Mouse (Mus musculus): ENCODE measurements around the gene Ctso.
A peak's percentile ranks its signal among the peaks of the same experiment; 100 is the strongest.

Gene Ctso

DNA sequence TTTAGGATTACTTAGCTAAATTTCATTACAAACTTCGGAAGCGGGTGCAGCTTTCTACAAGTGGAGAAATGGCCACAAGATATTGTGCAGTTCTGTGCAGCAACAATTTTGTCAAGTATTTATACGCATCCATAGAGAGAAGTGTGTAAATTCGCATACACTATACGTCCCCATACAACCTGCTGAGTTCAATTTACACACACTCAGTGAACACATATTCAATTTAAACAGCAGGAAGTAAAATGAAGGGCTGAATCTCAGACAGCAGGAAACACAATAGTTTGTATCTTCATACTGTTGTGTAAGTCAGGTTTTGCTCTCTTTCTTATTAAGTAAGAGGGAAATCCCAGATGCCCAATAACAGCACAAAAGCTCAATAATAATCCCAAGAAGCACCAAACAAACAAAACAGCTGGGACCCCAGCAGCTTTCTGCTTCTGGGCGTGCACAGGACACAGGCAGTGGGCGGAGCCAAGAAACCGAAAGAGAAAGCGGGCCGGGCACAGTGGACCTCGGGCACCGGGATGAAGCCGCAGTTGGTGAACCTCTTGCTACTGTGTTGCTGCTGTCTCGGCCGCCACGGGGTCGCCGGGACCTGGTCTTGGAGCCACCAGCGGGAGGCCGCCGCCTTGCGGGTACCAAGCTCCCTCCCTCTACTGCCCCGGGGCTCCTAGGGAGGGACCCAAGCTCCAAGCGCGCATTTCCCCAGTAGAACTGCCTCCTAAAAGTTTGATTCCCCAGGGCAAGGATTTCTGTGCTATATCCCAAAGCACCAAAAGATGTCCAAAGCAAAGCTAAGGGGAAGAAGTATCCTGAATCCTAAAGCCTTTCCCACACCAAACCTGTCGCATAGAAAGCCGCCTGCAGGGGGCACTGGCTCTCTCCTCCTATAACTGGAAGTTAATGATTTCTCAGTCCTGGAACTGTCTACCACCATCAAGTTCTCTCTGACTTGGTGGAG is at the start of gene Ctso:
Ctso (plus strand) TSS at position 461 of the 961 bp plus-strand sequence.
- peak; percentile 90 for DNase-seq

DNA sequence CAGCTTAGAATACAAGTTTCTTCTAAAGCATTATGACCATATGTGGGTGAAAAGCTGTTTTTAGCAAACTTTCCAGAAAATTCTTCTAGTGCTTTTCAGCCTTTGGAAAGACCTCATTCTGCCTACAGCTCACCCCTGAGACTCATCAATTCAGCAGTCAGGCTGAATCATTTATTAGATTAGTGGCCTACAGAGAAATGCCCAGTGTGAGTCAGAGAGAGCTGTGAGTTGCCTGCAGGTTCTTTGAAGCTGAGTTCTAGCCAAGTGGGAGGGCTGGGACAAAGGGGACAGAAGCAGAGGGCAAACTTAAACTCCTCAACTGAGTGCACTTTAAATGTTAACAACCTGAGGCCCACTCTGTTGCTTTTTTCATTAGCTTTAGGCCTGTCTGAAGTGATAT is 48.5 kb upstream of the Ctso start:
- no peak for DNase-seq

DNA sequence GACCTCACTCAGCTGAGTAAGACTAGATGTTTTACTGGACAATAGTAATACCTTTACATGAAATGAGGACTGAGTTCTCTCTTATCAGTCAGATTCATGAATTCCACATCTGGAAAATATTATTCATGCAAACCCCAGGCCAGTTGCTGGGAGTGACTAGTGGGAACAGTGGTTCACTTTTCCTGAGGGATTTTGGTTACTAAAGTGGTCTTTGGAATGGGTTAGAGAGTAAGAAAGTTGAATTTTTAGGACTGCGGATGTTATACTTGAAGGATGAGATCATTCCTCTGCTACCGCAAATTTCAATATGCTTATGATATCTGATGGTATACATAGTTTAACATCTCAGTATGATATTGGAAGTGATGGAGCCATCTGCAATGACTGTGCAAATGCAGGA is 46.8 kb upstream of the Ctso start:
- DNase-seq = no peak

DNA sequence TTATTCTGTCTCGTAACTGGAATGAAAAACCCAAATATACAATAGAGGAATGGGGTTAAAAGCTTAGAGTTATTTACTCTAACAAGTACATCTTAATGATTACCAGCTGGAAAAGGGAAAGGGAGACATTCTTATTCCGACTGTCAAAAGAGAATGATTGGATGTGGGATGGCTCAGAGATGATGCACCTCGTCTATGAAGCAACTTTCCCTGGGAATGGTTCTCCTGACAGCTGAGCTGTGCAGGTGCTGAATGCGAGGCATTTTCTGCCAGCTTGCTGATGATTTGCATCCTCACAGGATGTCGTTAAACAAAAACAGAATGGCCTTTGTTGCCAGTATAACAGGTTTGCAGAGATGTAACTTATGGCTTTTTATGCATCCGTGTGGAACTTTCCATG is 43.3 kb upstream of the Ctso start:
- DNase-seq = no peak

DNA sequence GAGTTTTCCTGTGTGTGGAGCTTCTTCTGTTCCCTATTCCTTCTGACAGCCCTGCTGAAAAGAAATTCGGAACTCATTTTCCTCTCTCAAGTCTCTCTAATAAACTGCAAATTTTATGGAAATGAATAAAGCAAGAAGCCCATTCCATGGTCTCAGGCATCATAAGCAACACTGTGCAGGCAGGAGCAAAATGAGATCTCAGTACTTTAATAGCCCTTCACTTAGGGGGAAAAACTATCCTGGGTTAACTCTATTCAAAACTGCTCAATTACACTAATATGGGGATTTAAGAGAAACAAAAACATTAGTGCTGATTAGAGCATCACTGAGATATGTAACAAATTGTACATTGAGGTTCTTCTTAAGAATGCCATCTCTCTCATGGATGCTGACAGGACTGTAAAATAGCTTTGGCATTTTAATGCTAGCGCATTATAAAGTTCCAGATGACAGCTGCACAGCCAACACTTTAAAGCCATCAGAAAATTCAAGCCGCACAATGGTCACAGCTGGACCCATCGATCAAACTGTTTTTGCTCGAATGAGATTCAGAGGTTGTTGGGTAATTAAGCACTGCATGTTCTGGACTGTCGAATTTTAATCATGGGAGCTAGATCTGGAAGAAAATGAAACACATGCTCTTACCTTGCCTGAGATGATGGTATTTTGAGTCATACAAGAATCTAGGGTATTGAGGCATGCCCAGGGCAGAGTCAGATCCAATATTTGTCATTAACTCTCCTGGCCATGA is 21.9 kb upstream of the Ctso start:
- DNase-seq = no peak

DNA sequence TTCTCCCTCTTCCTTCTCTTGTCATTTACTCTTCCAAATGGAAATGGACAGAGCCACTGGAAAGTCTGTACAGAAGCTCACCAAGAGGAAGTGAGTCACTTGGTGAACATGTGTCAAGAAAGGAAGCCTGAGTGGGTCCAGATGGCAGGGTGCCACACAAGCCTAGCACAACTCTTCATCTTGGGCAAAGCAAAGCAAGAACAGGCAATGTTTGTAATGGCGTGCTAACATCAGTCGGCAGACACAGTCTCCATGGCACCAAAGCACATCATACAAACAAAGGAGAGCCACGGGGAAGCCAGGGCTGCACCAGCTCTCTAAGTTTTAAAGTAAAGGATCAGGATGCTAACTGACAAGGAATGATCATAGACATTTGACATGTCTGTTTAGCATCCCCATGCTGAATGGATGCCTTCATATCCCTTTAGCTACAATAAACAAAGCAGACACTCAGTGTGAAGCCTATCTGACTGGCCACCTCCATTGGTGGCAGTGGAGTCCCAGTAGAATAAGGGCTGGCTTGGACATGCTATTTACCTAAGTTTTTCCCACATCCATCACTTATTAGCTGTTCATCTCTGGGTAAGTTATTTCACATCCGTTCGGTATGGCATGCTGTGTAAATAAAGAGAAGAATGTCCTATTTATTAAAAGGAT is 16.2 kb upstream of the Ctso start:
- no peak for DNase-seq

DNA sequence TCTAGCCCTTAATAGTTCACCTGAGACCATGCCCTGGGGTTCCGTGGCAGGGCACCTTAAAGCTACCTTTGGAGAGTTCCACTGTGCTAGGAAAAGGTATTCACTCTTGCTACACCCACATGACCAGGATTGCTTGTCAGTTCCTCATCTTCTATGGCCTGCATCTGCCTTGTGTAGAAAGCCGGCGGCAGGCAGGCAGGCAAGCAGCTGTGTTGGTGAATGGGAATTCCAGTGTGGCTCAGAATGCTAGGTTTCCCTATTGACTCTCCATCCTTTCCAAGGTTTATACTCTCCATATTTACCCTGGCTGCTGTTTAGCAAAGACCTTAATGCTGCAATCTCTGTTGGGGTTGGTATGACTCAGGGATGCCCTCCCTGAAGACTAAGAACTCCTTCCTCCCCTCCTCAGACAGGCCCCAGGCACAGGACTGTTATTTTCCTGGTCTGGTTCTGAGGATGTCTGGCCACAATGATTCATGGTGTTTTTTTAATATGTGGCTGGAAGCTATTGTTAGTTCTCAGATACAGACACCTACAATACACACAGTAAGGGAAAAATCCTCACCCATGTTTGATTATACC is 15.0 kb upstream of the Ctso start:
- DNase-seq = no peak

DNA sequence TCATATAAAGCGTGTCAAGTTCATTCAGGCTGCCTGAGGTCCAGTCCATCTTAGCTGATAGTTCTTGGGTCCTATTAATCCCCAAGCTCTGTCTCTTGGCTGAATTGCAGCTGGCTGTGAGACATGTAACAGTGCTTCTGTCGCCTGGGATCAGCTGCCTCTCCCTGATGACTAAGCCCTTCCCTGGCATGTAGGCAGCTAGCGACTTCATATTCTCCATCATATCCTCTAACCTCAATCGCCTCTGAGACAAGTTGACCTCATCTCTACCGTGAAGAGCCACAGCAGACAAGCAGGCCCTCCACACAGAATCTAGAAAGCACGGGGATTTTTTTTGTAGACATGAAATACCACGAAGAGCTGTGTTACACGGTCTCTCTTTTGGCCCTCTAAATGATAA is 14.2 kb upstream of the Ctso start:
- no peak for DNase-seq

DNA sequence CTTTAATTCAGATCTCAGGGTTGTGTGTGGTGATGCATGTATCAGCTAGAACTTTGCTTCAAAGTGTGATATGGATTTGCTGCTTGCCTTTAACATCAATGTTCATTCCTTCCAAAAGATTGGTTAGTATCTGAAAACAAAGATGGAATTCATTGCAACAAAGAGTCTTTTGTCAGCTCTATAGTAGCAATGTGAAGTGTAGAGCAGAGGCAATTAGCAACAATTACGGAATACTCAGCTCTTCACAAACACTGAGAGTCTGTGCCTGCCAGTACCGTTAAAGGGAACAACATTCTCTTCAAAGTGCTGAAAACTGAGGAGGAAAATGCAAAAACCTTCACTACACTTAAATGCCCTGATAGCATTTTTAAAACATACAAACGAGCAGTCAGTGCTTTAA is 12.7 kb upstream of the Ctso start:
- DNase-seq = no peak

DNA sequence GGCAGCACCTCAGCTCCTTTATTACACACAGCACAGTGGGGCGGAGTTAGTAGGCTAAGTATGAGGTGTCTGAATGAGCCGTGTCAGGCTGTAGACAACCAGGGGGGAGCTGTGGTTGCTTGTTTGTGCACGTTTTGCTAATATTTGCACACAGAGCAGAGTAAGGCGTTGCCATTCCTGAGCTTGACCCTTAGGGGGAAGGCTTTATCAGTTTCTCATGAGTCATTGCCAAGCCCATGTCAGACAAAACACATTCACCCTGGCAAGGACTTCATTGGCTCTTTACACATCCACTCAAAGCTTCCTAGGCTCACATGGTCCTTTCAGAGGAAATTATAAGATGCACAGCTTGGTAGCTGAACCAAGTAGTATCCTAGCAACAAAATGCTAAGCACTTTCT is 9.5 kb upstream of the Ctso start:
- no peak for DNase-seq

DNA sequence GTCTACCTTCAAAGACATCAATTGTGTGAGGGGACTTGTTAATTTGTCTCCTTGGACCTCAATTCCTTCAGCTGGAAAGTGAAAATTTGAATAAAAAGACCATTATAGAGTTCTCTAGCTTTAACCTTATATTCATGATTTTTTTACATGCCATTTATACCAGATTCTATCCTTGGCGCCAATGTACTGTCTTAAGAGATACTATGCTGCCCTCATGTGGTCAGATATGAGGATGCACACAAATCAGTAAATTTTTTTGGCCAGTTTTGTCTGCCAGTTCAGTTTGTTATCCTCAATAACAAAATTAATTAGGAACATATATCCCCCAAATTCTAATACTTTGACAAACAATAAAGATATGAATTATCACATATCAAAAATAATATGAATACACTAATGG is 7.5 kb upstream of the Ctso start:
- peak; percentile 44 for DNase-seq

DNA sequence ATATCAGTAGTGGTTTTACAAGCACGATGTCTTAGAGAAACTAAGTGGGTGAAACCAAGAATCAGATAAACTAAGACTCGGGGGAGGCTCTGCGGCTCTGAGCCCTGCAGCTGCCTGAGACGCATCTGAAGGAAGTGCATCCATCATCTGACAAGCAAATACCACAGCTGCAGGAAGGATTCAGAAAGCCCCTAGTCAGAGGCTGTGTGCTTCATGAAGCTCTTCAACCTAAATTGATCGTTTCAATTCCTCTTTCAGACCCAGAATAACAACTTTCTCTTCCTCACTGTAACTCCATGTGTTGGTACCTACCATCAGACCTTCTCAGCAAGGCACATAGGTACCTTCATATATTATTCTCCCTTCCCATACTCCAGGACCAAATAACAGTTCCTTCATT is 6.5 kb upstream of the Ctso start:
- no peak for DNase-seq

DNA sequence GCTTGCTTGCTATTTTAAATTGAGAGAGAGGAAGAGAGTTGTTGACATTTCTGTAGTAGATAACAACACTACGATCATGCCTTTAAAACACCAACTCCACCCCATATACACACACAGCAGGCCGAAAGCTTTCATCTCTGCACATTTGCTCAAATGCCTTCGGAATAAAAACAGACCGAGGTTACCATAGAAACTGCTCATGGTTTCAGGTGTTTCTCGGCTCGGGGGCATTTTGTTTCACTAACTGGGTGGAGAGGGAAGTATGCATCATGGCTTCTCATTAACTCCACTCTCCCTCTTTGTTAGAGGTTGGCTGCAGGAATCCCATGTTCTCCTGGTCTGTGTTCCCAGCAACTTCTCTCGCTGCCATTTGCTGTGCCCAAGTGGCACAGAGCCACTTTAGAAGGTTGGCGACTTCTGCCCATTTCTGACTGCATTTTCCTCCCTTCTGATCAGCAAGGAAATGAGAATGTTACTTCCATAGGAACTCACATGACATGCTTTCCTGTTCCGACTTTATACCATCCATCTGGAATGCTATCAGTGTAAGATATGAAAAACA is 5.6 kb upstream of the Ctso start:
- no peak for DNase-seq

DNA sequence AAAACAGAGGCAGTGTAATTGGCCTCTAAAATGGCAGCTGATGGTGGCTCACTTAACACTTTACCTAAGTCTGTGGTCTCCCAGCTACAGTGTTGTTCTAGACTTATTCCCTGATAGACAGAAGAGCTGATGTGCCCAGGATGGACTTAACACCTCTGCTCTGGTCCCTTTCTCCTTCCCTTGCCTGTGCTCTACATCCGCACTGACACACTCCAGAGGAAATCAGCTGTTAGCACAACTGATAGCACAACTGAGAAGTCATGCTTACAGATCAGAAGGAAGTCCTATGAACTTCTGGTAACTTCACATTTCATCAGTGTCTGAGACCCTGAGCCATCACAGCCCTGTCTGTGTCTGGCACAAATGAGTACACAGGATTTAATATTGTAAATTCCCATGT is 3.3 kb upstream of the Ctso start:
- no peak for DNase-seq

DNA sequence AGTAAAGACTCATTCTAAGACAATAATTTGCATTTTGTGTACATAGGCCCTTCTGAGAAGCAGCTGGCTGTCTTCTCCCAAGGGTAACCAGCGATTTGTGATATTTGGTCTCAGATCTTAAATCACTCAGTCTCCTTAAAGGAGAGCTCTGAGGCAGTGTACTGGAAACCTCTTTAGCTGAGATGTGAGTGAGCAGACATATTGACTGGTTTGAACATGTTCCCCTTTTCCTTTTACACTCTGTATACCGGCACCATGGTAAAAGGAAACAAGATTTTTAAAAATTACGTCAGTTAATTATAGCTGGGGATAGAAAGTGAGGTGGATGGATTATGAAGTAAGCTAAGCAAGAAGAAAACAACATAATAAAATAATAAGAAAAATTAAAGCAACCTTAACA is 706 bp upstream of the Ctso start:
- no peak for DNase-seq

DNA sequence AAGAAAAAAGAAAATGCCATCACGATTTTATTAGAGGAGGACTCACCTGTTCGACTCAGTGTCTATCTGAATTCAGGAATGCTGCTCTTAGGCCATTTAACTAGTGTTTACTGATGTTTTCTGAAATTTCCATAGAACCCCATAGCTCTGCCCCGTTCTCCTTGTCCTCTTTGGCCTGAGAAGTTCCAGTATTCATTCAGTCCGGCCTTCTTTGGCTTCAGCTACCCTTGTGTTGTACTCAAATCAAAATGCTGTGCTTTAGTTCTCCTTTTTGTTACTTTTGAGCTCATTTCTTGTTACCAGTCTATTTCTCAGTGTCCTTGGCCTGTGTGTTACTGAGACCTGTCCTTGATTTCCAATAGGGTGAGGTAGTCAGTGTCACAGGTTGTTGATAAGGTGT is 947 bp downstream of the Ctso start:
- no peak for DNase-seq

DNA sequence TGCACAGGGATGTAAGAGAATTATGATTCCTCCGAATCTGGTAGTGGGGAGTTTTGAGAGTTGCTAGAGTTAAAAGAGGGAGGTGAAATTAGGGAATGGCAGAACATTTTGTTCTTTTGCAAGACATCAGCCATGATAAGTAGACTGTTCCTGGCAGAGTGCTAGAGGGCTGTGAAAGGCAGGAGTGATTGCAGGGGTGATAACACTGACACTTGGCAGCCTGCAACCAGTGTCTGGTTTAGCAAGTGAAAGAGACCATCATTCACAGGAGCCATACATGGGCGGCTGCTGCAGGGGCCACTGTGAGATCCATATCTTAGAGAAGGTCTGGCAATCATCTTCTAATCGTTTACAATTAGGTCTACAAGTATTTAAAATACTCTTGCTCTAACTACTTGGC is 6.5 kb downstream of the Ctso start:
- no peak for DNase-seq

DNA sequence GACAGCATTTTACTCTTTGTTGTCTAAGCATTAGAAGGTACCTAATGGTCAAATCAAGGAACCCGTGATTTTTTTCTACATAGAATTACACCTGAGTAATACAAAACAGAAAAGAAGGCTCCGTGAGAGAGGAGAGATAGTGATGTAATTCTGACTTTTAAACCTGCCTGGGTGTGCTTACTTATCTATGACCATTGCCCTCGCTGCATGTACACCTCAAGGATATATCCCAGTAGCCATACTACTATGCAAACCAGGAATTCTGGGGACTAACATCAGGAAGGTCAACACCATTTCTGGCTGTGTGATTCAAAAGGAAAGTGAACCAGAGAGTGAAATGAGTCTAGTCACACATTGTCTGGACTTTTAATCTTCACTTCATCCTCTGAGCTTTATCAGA is 9.9 kb downstream of the Ctso start:
- DNase-seq = no peak

DNA sequence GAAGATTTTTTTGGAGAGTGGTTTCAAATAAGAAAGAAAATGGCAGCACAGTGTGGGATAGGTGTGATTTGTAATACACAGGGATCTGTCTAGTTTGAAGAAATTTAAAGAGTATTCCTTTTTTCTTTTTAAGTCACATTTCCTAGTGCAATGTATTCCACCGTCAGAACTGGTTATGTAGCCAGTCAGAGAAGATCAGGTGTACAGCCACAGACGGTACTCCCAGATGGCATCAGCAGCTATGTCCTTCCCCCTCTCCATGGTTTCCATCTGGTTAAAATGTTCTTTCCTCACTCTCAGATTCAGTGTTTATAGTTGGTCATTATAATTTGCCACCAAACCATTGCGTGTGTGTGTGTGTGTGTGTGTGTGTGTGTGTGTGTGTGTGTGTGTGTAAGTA is 10.7 kb downstream of the Ctso start:
- no peak for DNase-seq

DNA sequence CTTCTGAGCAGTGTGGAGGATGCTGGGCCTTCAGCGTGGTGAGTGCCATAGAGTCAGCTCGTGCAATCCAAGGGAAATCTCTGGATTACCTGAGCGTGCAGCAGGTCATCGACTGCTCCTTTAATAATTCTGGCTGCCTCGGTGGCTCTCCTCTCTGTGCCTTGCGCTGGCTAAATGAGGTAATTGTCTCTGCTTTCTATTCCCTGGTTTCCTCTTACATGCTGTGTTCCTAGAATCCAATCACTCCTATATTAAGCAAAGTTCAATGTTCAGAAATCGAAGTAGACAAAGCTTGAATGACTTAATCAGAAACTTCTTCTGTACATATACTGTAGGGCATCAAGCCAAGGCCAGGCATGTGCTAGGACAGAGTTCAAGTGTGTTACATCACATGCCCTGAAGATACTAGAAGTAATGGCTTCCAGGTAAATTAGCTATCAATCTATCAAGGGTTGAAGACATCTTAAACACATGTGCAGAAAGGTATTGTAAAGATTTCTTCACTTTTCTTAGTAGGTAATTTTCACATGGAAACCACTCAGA is 12.5 kb downstream of the Ctso start:
- no peak for DNase-seq

DNA sequence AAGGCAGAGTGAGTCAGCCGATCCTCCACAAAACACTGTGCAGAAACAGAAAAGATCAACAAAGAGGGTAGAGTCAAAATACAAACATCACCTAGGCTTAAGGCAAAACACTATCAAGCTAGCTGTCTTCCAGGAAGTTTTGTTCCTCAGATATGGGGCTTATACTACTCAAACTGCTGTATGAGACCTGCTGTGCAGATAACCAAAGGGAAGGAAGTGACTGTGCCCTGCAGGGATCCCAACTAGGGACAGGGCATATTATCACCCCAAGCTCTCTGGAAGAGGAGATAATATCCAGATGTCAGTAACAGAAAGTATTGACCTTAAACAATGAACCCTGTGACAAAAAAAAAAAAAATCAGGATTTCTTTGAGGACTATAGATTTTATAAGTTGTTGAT is 16.6 kb downstream of the Ctso start:
- no peak for DNase-seq

DNA sequence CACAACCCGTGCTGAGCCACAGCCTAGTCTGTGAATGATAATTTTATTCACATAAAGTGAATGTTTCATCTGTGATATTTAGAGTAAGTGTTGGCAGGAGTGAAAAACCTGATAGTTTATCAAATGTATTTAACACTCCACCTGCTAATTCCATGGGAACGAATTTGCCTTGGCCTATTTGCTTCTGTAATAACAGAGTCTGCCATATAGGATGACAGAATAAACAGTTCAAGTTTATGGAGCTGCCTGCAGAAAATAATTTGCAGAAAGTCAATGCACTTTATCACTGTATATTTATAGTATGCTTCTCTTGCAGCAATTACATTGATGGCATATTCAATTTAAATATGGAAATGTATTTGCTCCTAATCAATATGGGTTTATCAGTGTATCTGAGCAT is 19.4 kb downstream of the Ctso start:
- no peak for DNase-seq

DNA sequence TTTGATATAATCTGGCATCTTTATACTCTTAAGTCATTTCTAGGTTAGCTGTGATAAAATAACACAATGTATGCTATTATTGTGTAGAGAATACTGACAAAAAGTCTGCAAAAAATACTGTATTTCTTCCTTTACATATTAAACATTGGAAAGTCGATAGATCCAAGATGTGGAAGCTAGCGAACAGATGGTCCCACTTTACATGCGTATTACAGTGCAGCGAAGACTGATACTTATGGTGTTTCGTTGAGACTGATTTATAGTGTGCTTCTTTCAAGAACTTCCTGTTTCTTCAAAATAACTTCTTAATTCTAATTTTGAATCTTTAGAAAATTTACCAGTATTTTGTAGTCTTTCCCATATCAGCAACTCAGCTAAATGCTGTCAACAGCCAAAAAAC is 25.1 kb downstream of the Ctso start:
- DNase-seq = no peak
